ENCODE assay signal across 7 mouse cellular contexts in the genomic region with DNA sequence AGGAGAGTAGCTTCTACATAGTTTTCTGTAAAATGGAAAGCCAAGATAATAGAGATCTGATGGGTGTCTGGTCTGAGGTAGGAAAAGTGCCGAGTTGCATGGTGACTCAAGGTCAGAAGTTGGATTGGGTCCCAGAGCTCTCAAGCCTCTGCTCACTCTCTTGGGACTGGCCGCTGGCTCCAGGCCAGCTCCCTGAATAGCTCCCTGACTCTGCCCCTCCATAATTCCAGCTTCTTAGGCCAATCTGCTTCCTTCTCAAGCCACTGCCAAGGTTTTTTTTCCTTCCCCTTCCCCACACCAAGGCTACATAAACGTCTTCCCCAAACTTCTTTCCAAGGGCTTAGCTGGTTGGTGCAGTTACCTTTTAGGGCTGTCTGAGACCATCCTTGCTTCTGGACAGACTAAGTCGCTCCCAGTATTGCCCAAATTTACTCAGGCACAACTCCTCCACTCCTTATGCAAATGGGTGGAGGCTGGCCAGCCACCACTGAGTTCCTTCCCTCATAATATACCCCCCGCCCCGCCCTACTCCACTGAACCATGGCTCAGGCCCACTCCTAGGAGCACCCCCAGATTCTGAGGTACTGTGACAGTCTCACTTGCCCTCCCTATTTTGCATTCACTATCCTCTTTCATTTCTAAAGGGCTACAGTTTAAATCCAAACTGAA. TPM values are rescaled to one million over a fixed set of nuclear protein-coding genes. Genes with fewer than 3 reads are reported as not detected.
DNase-seq lines count a peak whose midpoint lies in the region; ATAC-seq and TF ChIP-seq lines count a peak whose summit lies in the region.

No protein-coding gene starts in this region.

- 59% methylated on average over 6 of the region's 6 CpGs for WGBS in heart, embryonic 12.5 days
- 56% methylated on average over 6 of the region's 6 CpGs for WGBS in lung, embryonic 14.5 days
- 69% methylated on average over 6 of the region's 6 CpGs for WGBS in forebrain, embryonic 14.5 days
- 74% methylated on average over 6 of the region's 6 CpGs for WGBS in hindbrain, embryonic 16.5 days

- H3K36me3 ChIP-seq in heart, embryonic 12.5 days, result no peaks in the 10 kb centered on the region
- no peaks in the 10 kb centered on the region for H3K36me3 ChIP-seq in lung, embryonic 14.5 days (ENCODE audit: insufficient read depth)
- H3K36me3 ChIP-seq in forebrain, embryonic 14.5 days (ENCODE audit: control insufficient read depth, insufficient read depth, low read length), result no peaks in the 10 kb centered on the region
- H3K36me3 ChIP-seq in hindbrain, embryonic 16.5 days (ENCODE audit: control insufficient read depth, insufficient read depth, low read length), result no peaks in the 10 kb centered on the region

- H3K4me1 ChIP-seq in heart, embryonic 12.5 days (replicated peaks), result peaks cover 15% of the 10 kb centered on the region
- no peaks in the 10 kb centered on the region for H3K4me1 ChIP-seq in lung, embryonic 14.5 days (ENCODE audit: insufficient read depth)
- H3K4me1 ChIP-seq in forebrain, embryonic 14.5 days (ENCODE audit: control insufficient read depth, insufficient read depth, low read length), result no peaks in the 10 kb centered on the region
- H3K4me1 ChIP-seq in hindbrain, embryonic 16.5 days (ENCODE audit: control insufficient read depth, insufficient read depth, low read depth, low read length), result no peaks in the 10 kb centered on the region

- H3K27ac ChIP-seq in heart, embryonic 12.5 days (ENCODE audit: poor library complexity, severe bottlenecking), result peak overlapping the region; percentile 73
- no peak overlapping the region for H3K27ac ChIP-seq in lung, embryonic 14.5 days (ENCODE audit: low read depth)
- H3K27ac ChIP-seq in forebrain, embryonic 14.5 days (ENCODE audit: low read depth, low read length), result no peak overlapping the region
- no peak overlapping the region for H3K27ac ChIP-seq in hindbrain, embryonic 16.5 days (ENCODE audit: low read depth, low read length)

- no peaks in the 10 kb centered on the region for H3K27me3 ChIP-seq in heart, embryonic 12.5 days (replicated peaks)
- 0 out of 2 replicates have a peak, but pooled peaks cover 3% of the 10 kb centered on the region for H3K27me3 ChIP-seq in lung, embryonic 14.5 days (ENCODE audit: insufficient read depth, low read length)
- H3K27me3 ChIP-seq in forebrain, embryonic 14.5 days (replicated peaks; ENCODE audit: control insufficient read depth, insufficient read depth, low read length), result peaks cover 12% of the 10 kb centered on the region; the same call in 1 of the 2 replicates
- no peaks in the 10 kb centered on the region; the same call in 1 of the 2 replicates for H3K27me3 ChIP-seq in hindbrain, embryonic 16.5 days (replicated peaks; ENCODE audit: control insufficient read depth, insufficient read depth, low read length)

- DNase-seq in MN1 (ENCODE audit: low spot score), result peak; percentile 90
- DNase-seq in adrenal gland, adult (ENCODE audit: inconsistent age in 2 of 2, low spot score in 1 of 2), result peak; percentile 84 to 89
- DNase-seq in lung, embryonic 14.5 days, result peak; percentile 82
- DNase-seq in forebrain, embryonic 14.5 days (ENCODE audit: low spot score), result no peak
- DNase-seq in thymus, postnatal 10 days (ENCODE audit: low spot score in 2 of 2), result no peak

- H3K9ac ChIP-seq in heart, embryonic 12.5 days, result no peak overlapping the region
- no peak overlapping the region for H3K9ac ChIP-seq in lung, embryonic 14.5 days
- H3K9ac ChIP-seq in forebrain, embryonic 14.5 days (ENCODE audit: low read length), result no peak overlapping the region
- H3K9ac ChIP-seq in hindbrain, embryonic 16.5 days (ENCODE audit: low read depth, low read length), result no peak overlapping the region

- no peak for TF ChIP-seq CTCF in lung, embryonic 14.5 days (IDR thresholded peaks at IDR 0.05; ENCODE audit: low read depth)

- H3K4me2 ChIP-seq in heart, embryonic 12.5 days, result no peak overlapping the region
- no peak overlapping the region for H3K4me2 ChIP-seq in lung, embryonic 14.5 days
- H3K4me2 ChIP-seq in forebrain, embryonic 14.5 days (ENCODE audit: low read length), result no peak overlapping the region
- H3K4me2 ChIP-seq in hindbrain, embryonic 16.5 days (ENCODE audit: low read length), result no peak overlapping the region

- ATAC-seq in heart, embryonic 12.5 days (ENCODE audit: insufficient number of reproducible peaks, low FRiP score), result no peak
- peak; percentile 73; the same call in 1 of the 2 replicates for ATAC-seq in lung, embryonic 14.5 days (ENCODE audit: insufficient read depth)
- ATAC-seq in forebrain, embryonic 14.5 days, result no peak
- no peak for ATAC-seq in hindbrain, embryonic 16.5 days

- no peaks in the 10 kb centered on the region for H3K9me3 ChIP-seq in heart, embryonic 12.5 days (replicated peaks)
- no peaks in the 10 kb centered on the region for H3K9me3 ChIP-seq in lung, embryonic 14.5 days (ENCODE audit: low read depth, low read length)
- H3K9me3 ChIP-seq in forebrain, embryonic 14.5 days (replicated peaks; ENCODE audit: control insufficient read depth, low read length), result no peaks in the 10 kb centered on the region
- no peaks in the 10 kb centered on the region for H3K9me3 ChIP-seq in hindbrain, embryonic 16.5 days (ENCODE audit: control insufficient read depth, low read length)

- no peak overlapping the region for H3K4me3 ChIP-seq in heart, embryonic 12.5 days
- H3K4me3 ChIP-seq in lung, embryonic 14.5 days (ENCODE audit: low read depth, low read length), result no peak overlapping the region
- H3K4me3 ChIP-seq in forebrain, embryonic 14.5 days (ENCODE audit: low read depth, low read length), result no peak overlapping the region
- no peak overlapping the region for H3K4me3 ChIP-seq in hindbrain, embryonic 16.5 days (ENCODE audit: low read length)

RNA-seq across cellular contexts. Expression of a gene that starts 42.1 kb away (rescaled TPM):
- polyA plus RNA-seq in heart, embryonic 12.5 days (2016; fragmentation: Nextera tagmentation; extraction: Ambion mirVana), result 198 and 207 TPM in 2 replicates
- polyA plus RNA-seq in lung, embryonic 14.5 days (2014; fragmentation: Nextera tagmentation; extraction: Ambion mirVana), result 82.8 and 92.0 TPM in 2 replicates
- polyA plus RNA-seq in forebrain, embryonic 14.5 days (2014; fragmentation: Nextera tagmentation; extraction: Ambion mirVana), result 103 and 109 TPM in 2 replicates
- 135 and 147 TPM in 2 replicates for polyA plus RNA-seq in hindbrain, embryonic 16.5 days (2015; fragmentation: Nextera tagmentation; extraction: Ambion mirVana)

Comparison
In these comparisons a context has a peak if more than half of its experiments do, and no peak if none do; other contexts are left out.
1. DNase-seq: peak in MN1 (single experiment), adrenal gland, adult (2 of 2) and lung, embryonic 14.5 days (single experiment); none in forebrain, embryonic 14.5 days (single experiment) and thymus, postnatal 10 days (0 of 2).